Mouse (Mus musculus) liver, postnatal 0 days (tissue): ENCODE measurements around the gene Wdr1. TPM values are rescaled to one million over a fixed set of nuclear protein-coding genes. Genes with fewer than 3 reads are reported as not detected.

Experiments used
- ATAC-seq: fragments of 200-750 bp; cut with Nextera tagmentation; 2 replicates; pipeline ENCODE4 v1.8.0; 2017; ENCODE audit warnings: mild to moderate bottlenecking, moderate library complexity
- DNase-seq: peaks from one replicate; pipeline ENCODE4 v3.0.0-alpha.2; 2016
- H3K27ac ChIP-seq: fragments of 300-500 bp; sonication (generic); 2 replicates; pipeline ENCODE4 v1.5.1; 2014; ENCODE audit warnings: antibody characterized with exemption, moderate library complexity, mild to moderate bottlenecking, low read depth
- H3K27me3 ChIP-seq: fragments of 300-500 bp; sonication (generic); 2 replicates; pipeline ENCODE4 v1.6.1; 2014; ENCODE audit warnings: low read length, control low read depth, mixed read lengths; ENCODE audit not compliant: insufficient read depth
- H3K36me3 ChIP-seq: fragments of 300-500 bp; sonication (generic); replicated peaks from 2 replicates; pipeline ENCODE4 v1.6.1; 2014; ENCODE audit warnings: mild to moderate bottlenecking, control low read depth, low read length, moderate library complexity, mixed read lengths; ENCODE audit not compliant: insufficient read depth
- H3K4me1 ChIP-seq: fragments of 300-500 bp; sonication (generic); 2 replicates; pipeline ENCODE4 v1.6.1; 2014; ENCODE audit warnings: antibody characterized with exemption, mild to moderate bottlenecking, control low read depth; ENCODE audit not compliant: insufficient read depth
- H3K4me2 ChIP-seq: fragments of 300-500 bp; sonication (generic); 2 replicates; pipeline ENCODE4 v1.6.1; 2014; ENCODE audit warnings: low read depth, mild to moderate bottlenecking, low read length, moderate library complexity, mixed read lengths
- H3K4me3 ChIP-seq: fragments of 300-500 bp; sonication (generic); 2 replicates; pipeline ENCODE4 v1.5.1; 2014; ENCODE audit warnings: low read depth, low read length
- H3K9ac ChIP-seq: fragments of 300-500 bp; sonication (generic); replicated peaks from 2 replicates; pipeline ENCODE4 v1.6.1; 2014; ENCODE audit warnings: mild to moderate bottlenecking, moderate library complexity
- H3K9me3 ChIP-seq: fragments of 300-500 bp; sonication (generic); 2 replicates; pipeline ENCODE4 v1.6.1; 2016; ENCODE audit warnings: mild to moderate bottlenecking, control low read depth, low read length, mixed read lengths
- CTCF ChIP-seq: sonication (generic); IDR thresholded peaks from 2 replicates; pipeline ENCODE4 v1.5.1; 2016; ENCODE audit warnings: antibody characterized with exemption, low read depth
- EP300 ChIP-seq: IDR thresholded peaks from 2 replicates; pipeline ENCODE4 v1.6.1; 2016; ENCODE audit warnings: antibody characterized with exemption, low read depth, mild to moderate bottlenecking
- WGBS: fragments of 180-500 bp; shearing (Covaris S2); extraction: QIAGEN DNeasy Blood & Tissue Kit; methylation state at CpG from one replicate; pipeline ENCODE4 v1.1.7; 2014; ENCODE audit not compliant: insufficient replicate concordance; 5-methylcytosine and 5-hydroxymethylcytosine counted together
- polyA plus RNA-seq: library from polyadenylated mRNA; unstranded; fragments of >200 nt; fragmentation: Nextera tagmentation; extraction: Ambion mirVana; gene quantifications from 2 replicates; pipeline ENCODE4 v1.2.1, GENCODE M21; 2015

Gene Wdr1
- polyA plus RNA-seq, 1 experiment from 2014 or later: 60.7 TPM

GRCm38 (mm10) chr5:38488026-38488425 lies 75.0 kb downstream of the Wdr1 start:
- TF ChIP-seq EP300 (no peak), CTCF (no peak)
- WGBS: 67% methylated on average over 6 of the region's 6 CpGs
- no peak overlapping the region for H3K4me3 ChIP-seq
- DNase-seq (no peak), ATAC-seq (no peak)
- H3K9me3 ChIP-seq: no peaks in the 10 kb centered on the region
- H3K9ac ChIP-seq: no peak overlapping the region
- H3K27ac ChIP-seq: no peak overlapping the region
- H3K27me3 ChIP-seq: no peaks in the 10 kb centered on the region
- H3K4me2 ChIP-seq: no peak overlapping the region
- peaks cover 10% of the 10 kb centered on the region; the same call in 1 of the 2 replicates for H3K4me1 ChIP-seq
- H3K36me3 ChIP-seq: 0 out of 2 replicates have a peak, but pooled peaks cover 1% of the 10 kb centered on the region

GRCm38 (mm10) chr5:38487247-38487646 lies 75.8 kb downstream of the Wdr1 start:
- Histone ChIP-seq H3K4me2 (no peak overlapping the region; the same call in 1 of the 2 replicates), H3K27ac (no peak overlapping the region), H3K4me1 (peaks cover 10% of the 10 kb centered on the region; the same call in 1 of the 2 replicates), H3K9ac (no peak overlapping the region), H3K4me3 (no peak overlapping the region), H3K36me3 (peaks cover 2% of the 10 kb centered on the region; the same call in 1 of the 2 replicates), H3K9me3 (no peaks in the 10 kb centered on the region), H3K27me3 (no peaks in the 10 kb centered on the region)
- peak; percentile 31 for ATAC-seq
- peak; percentile 49; the same call in 1 of the 2 replicates for TF ChIP-seq EP300
- no peak for TF ChIP-seq CTCF
- WGBS: 71% methylated on average over 4 of the region's 4 CpGs
- DNase-seq: no peak

- Histone ChIP-seq H3K27me3 (no peaks in the 10 kb centered on the region), H3K4me3 (no peak overlapping the region), H3K9me3 (no peaks in the 10 kb centered on the region), H3K36me3 (peaks cover 2% of the 10 kb centered on the region; the same call in 1 of the 2 replicates), H3K27ac (no peak overlapping the region), H3K4me1 (peaks cover 18% of the 10 kb centered on the region), H3K4me2 (no peak overlapping the region), H3K9ac (no peak overlapping the region)
- DNase-seq (no peak), ATAC-seq (no peak)
- TF ChIP-seq EP300 (no peak), CTCF (no peak)
- WGBS: 66% methylated on average over 4 of the region's 4 CpGs
Measured at GRCm38 (mm10) chr5:38485946-38486345, 77.1 kb downstream of the Wdr1 start.

- Histone ChIP-seq H3K9ac (no peak overlapping the region), H3K27ac (no peak overlapping the region), H3K36me3 (peaks cover 2% of the 10 kb centered on the region; the same call in 1 of the 2 replicates), H3K9me3 (no peaks in the 10 kb centered on the region), H3K4me1 (peaks cover 29% of the 10 kb centered on the region), H3K4me2 (no peak overlapping the region), H3K4me3 (no peak overlapping the region), H3K27me3 (no peaks in the 10 kb centered on the region)
- no peak for TF ChIP-seq EP300
- no peak for TF ChIP-seq CTCF
- ATAC-seq (no peak), DNase-seq (no peak)
- 61% methylated on average over 7 of the region's 7 CpGs for WGBS
Measured at GRCm38 (mm10) chr5:38483518-38484110, 79.4 kb downstream of the Wdr1 start.

- TF ChIP-seq EP300 (no peak), CTCF (no peak)
- no peaks in the 10 kb centered on the region for H3K9me3 ChIP-seq
- peaks cover 17% of the 10 kb centered on the region for H3K36me3 ChIP-seq
- peak overlapping the region; percentile 51 for H3K4me3 ChIP-seq
- ATAC-seq: no peak
- WGBS: 71% methylated on average over 10 of the region's 10 CpGs
- no peak overlapping the region for H3K9ac ChIP-seq
- H3K27me3 ChIP-seq: no peaks in the 10 kb centered on the region
- H3K4me2 ChIP-seq: peak overlapping the region; percentile 91
- DNase-seq: no peak
- peak overlapping the region; percentile 85 for H3K27ac ChIP-seq
- peaks cover 23% of the 10 kb centered on the region for H3K4me1 ChIP-seq
Measured at GRCm38 (mm10) chr5:38480822-38481707, 82.0 kb downstream of the Wdr1 start.
